Comparison of ENCODE assay signal across 7 mouse cellular contexts in genomic region chr8:124947865-124948732, GRCm38 (mm10). TPM values are rescaled to one million over a fixed set of nuclear protein-coding genes. Genes with fewer than 3 reads are reported as not detected.
DNase-seq lines count a peak whose midpoint lies in the region; ATAC-seq lines count a peak whose summit lies in the region.

No protein-coding gene starts in this region.

- intact Hi-C loops in left cerebral cortex, postnatal 4 days (cut with DNase I) = loop anchor here (5.0 kb wide), 2 partner anchors 51 to 64 kb away; partner anchors contain the start of genes Exoc8, Sprtn and Tsnax

- no peaks in the 10 kb centered on the region for H3K27me3 ChIP-seq in forebrain, embryonic 16.5 days (replicated peaks; ENCODE audit: control insufficient read depth, insufficient read depth, low read length)
- no peaks in the 10 kb centered on the region for H3K27me3 ChIP-seq in hindbrain, embryonic 13.5 days
- no peaks in the 10 kb centered on the region for H3K27me3 ChIP-seq in midbrain, embryonic 10.5 days (ENCODE audit: low read depth, poor library complexity, severe bottlenecking)

- DNase-seq in NIH3T3 (ENCODE audit: low read depth) = peak; percentile 62
- peak; percentile 76 for DNase-seq in cerebellum, adult 11-12 months
- peak; percentile 48 for DNase-seq in left cerebral cortex, postnatal 4 days
- peak; percentile 68 for DNase-seq in midbrain, embryonic 10.5 days (ENCODE audit: low spot score)
- DNase-seq in spleen, adult 18-20 months = peak; percentile 25 to 45

- H3K4me1 ChIP-seq in forebrain, embryonic 16.5 days (replicated peaks; ENCODE audit: control insufficient read depth, insufficient read depth, low read length) = peaks cover 49% of the 10 kb centered on the region
- peaks cover 59% of the 10 kb centered on the region for H3K4me1 ChIP-seq in hindbrain, embryonic 13.5 days (replicated peaks)
- peaks cover 57% of the 10 kb centered on the region for H3K4me1 ChIP-seq in midbrain, embryonic 10.5 days

- peak; percentile 34 for ATAC-seq in forebrain, embryonic 16.5 days
- peak; percentile 62 for ATAC-seq in hindbrain, embryonic 13.5 days (ENCODE audit: low FRiP score)

- H3K36me3 ChIP-seq in forebrain, embryonic 16.5 days (ENCODE audit: control insufficient read depth, insufficient read depth) = no peaks in the 10 kb centered on the region
- no peaks in the 10 kb centered on the region for H3K36me3 ChIP-seq in hindbrain, embryonic 13.5 days
- peaks cover 21% of the 10 kb centered on the region; the same call in 1 of the 2 replicates for H3K36me3 ChIP-seq in midbrain, embryonic 10.5 days

- H3K4me2 ChIP-seq in forebrain, embryonic 16.5 days (ENCODE audit: low read length) = peak overlapping the region; percentile 94
- peak overlapping the region; percentile 83 for H3K4me2 ChIP-seq in hindbrain, embryonic 13.5 days

- peak overlapping the region; percentile 96 for H3K9ac ChIP-seq in forebrain, embryonic 16.5 days (replicated peaks; ENCODE audit: low read depth, low read length)
- peak overlapping the region; percentile 98 for H3K9ac ChIP-seq in hindbrain, embryonic 13.5 days

- H3K27ac ChIP-seq in forebrain, embryonic 16.5 days (ENCODE audit: low read length) = peak overlapping the region; percentile 99
- H3K27ac ChIP-seq in hindbrain, embryonic 13.5 days = peak overlapping the region; percentile 99
- peak overlapping the region; percentile 90 for H3K27ac ChIP-seq in midbrain, embryonic 10.5 days (replicated peaks)

- H3K4me3 ChIP-seq in forebrain, embryonic 16.5 days (replicated peaks; ENCODE audit: low read length) = peak overlapping the region; percentile 86
- peak overlapping the region; percentile 96 for H3K4me3 ChIP-seq in hindbrain, embryonic 13.5 days
- peak overlapping the region; percentile 95 for H3K4me3 ChIP-seq in midbrain, embryonic 10.5 days

- under 1% methylated on average over 64 of the region's 67 CpGs for WGBS in forebrain, embryonic 16.5 days
- under 1% methylated on average over 61 of the region's 67 CpGs for WGBS in hindbrain, embryonic 13.5 days
- under 1% methylated on average over 67 of the region's 67 CpGs for WGBS in midbrain, embryonic 10.5 days

- no peaks in the 10 kb centered on the region for H3K9me3 ChIP-seq in forebrain, embryonic 16.5 days (ENCODE audit: control insufficient read depth, low read length)
- no peaks in the 10 kb centered on the region for H3K9me3 ChIP-seq in hindbrain, embryonic 13.5 days
- no peaks in the 10 kb centered on the region for H3K9me3 ChIP-seq in midbrain, embryonic 10.5 days (replicated peaks)

RNA-seq across cellular contexts. Expression of gene Egln1, which starts 1.0 kb away (rescaled TPM):
- polyA plus RNA-seq in forebrain, embryonic 16.5 days (2015; fragmentation: Nextera tagmentation; extraction: Ambion mirVana) = 21.3 and 21.8 TPM in 2 replicates
- polyA plus RNA-seq in hindbrain, embryonic 13.5 days (2015; fragmentation: Nextera tagmentation; extraction: Ambion mirVana) = 16.9 and 17.2 TPM in 2 replicates
- 10 to 100 TPM; 57.0 to 59.0 TPM for total RNA-seq in left cerebral cortex, postnatal 4 days (2021)
- 11.9 and 12.3 TPM in 2 replicates for polyA plus RNA-seq in midbrain, embryonic 10.5 days (2016; fragmentation: Nextera tagmentation; extraction: Ambion mirVana)

RNA-seq across cellular contexts. Expression of gene Sprtn, which starts 50.4 kb away (rescaled TPM):
- 10.6 and 12.9 TPM in 2 replicates for polyA plus RNA-seq in forebrain, embryonic 16.5 days (2015; fragmentation: Nextera tagmentation; extraction: Ambion mirVana)
- 9.5 and 10.6 TPM in 2 replicates for polyA plus RNA-seq in hindbrain, embryonic 13.5 days (2015; fragmentation: Nextera tagmentation; extraction: Ambion mirVana)
- total RNA-seq in left cerebral cortex, postnatal 4 days (2021) = 10 to 100 TPM; 17.2 to 17.6 TPM
- polyA plus RNA-seq in midbrain, embryonic 10.5 days (2016; fragmentation: Nextera tagmentation; extraction: Ambion mirVana) = 10.6 and 14.7 TPM in 2 replicates

RNA-seq across cellular contexts. Expression of gene Exoc8, which starts 50.6 kb away (rescaled TPM):
- 15.0 and 15.2 TPM in 2 replicates for polyA plus RNA-seq in forebrain, embryonic 16.5 days (2015; fragmentation: Nextera tagmentation; extraction: Ambion mirVana)
- 13.2 and 13.8 TPM in 2 replicates for polyA plus RNA-seq in hindbrain, embryonic 13.5 days (2015; fragmentation: Nextera tagmentation; extraction: Ambion mirVana)
- total RNA-seq in left cerebral cortex, postnatal 4 days (2021) = 10 to 100 TPM; 32.8 to 33.8 TPM
- polyA plus RNA-seq in midbrain, embryonic 10.5 days (2016; fragmentation: Nextera tagmentation; extraction: Ambion mirVana) = 8.4 and 9.6 TPM in 2 replicates

Comparison
In these comparisons a context has a peak if more than half of its experiments do, and no peak if none do; other contexts are left out.
1. Peak in every context shown above with its lines: DNase-seq, ATAC-seq, H3K4me3 ChIP-seq and H3K27ac ChIP-seq.